Mouse (Mus musculus): Measurements from ENCODE around the gene Zbtb48.

Zbtb48 gene

DNA sequence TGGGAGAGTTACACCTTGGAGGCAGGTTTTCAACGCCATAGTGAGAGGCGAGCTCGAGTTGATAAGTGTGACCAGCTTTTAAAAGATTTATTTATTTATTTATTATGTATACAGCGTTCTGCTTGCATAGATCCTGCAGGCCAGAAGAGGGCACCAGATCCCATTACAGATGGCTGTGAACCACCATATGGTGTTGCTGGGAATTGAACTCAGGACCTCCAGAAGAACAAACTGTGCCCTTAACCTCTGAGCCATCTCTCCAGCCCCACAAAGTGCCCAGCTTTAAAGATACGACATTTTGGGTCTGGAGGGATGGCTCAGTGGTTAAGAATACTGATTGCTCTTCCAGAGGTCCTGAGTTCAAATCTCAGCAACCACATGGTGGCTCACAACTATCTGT is 1.6 kb upstream of the Zbtb48 start:
- DNase-seq (ENCODE audit: low spot score in 2 of 2) = no peak

DNA sequence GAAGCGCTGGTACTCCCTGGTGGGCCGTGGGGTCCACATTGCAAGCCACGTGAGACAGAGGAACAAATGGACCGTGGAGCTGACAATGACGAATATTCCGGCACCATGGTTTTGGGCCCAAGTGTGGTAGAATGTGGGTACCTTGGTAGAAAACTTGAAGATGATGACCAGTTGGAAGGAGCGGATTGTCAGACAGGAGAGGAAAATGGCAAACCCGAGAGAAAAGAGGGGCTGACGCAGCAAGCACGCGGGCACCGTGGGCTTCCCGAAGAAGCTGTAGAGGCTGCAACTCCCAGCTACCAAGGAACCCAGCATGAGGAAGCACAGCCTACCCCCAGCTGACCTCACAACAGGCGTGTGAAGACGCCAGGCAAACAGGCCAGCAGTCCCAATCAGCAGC is 985 bp upstream of the Zbtb48 start:
- DNase-seq (ENCODE audit: low spot score in 2 of 2) = no peak

DNA sequence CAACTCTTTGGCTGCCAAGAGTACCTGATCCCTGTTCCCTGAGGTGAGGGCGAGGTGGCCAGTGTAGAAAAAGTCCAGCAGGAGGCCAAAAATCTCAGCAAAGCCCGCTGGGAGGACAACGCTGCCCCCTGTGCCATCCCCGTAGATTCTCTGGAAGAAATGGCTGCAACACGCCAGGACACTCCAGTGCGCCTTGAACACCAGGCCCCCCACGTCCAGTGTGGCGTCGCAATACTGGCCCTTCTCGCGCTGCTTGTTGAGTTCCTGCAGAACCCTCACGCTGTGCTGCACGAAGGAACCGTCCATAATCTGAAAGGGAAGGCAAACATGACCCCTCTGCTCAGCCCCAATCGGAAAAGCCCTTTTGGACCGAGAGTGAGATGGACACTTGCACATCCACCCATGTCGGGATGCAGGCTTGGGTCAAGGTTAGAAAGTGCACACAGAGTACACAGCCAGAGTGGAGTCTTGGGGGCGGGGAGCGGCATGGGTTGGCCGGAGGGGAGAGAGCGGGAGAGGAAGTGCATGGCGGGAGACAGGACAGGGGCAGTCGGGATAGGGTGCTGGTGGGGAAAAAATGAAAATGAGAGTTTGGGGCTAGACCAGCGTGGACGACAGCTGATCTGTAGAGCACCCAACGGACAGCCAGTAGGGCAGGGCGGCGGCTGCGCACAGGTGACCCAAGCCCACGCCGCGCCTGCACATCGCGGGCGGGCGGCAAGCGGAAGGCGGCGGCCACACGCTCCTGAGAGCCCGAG is 541 bp downstream of the Zbtb48 start:
- DNase-seq (ENCODE audit: low spot score in 2 of 2) = no peak

DNA sequence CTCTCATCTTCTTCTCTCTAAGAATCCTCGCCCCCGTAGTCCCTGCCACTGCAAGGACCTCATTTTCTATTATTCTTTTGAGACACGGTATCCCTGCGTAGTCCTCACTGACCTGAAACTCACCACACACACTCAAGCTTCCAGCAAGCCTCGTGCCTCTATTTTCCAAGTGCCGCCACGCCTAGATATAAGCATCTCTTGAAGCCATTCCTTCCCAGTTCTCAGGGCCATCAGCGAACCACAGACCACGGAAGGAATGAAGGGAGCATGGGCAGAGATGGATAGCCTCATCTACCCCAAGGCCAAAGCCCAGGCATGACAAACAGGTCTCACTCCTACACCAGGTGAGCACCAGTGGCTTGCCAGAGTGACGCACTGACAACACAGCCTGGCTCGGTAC is 2.9 kb downstream of the Zbtb48 start:
- DNase-seq (ENCODE audit: low spot score in 2 of 2) = no peak

DNA sequence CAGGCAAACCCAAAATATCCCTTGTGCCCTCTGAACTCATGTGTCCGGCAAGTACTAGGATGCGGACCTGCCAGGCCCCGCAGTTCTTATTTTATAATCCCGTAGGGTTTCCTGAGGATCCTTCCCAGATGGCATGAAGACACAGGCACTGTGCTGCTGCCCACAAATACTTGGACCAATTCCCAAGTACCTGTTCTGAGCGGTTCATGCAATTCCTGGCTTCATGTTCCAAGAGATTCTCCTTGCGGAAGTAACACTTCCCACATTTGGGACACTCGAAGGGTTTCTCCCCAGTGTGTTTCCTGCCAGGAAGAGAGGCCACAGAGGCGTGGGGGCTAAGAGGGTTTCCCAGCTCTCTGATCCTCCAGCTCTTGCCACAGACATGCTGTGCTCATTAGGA is 5.0 kb downstream of the Zbtb48 start:
- no peak for DNase-seq (ENCODE audit: low spot score in 2 of 2)

DNA sequence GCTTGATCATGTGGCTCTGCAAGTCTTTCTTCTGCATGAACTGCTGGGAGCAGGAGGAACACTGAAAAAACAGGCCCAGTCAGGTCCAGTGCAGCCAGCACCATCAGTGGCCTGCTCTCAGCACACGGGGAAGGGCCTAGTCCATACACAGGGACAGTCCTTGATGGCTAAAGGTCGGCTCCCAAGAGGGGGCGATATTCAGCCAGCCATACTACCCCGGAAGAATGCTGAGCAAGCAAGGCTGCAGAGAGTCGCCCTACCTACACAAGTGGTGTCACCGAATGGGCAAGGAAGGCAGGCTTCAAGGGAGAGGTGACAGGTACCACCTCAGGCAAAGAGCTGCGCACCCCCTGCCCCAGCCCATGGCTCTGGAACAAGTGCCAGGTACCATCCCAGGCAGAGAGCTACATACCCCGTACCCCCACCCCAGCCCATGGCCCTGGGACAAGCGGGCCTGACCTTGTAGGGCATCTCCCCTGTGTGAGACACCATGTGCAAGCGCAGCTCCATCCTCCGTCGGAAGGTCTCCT is 5.8 kb downstream of the Zbtb48 start:
- no peak for DNase-seq (ENCODE audit: low spot score in 2 of 2)

DNA sequence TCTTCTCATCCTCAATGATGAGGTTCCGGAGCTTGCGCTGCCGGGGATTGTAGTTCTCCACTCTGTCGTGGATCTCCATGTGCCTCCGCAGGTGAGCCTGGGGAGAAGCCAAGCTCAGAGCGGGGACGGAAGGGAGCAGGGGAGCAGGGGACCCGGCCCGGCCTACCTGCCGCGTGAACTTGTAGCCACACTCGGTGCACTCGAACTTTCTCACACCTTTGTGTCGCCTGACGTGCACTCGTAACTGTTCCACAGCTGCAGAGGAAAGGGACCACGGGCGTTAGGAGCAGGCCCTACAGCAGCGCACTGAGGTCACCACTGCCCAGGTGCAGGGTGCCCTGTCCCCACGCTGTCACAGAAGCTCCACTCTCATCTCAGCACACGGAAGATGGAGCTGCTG is 7.4 kb downstream of the Zbtb48 start:
- DNase-seq (ENCODE audit: low spot score in 2 of 2) = no peak

DNA sequence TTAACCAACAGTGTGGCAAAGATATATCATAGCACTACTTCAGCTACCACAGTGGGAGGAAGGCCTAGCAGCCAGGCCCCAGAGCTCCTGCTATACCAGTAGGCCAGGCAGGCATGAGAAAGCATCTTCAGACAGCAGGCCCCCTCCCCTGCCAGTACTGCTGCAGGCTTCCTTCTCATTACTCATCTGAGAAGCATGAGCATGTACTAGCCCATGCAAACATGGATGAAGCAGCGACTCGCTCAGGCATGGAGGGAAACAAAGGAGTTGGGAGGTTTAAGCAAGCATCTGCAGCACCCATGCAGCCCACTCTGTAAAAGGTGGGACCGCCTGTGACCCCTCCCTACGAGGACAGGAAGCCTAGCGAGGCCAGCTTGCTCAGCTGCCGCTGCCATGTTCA is 8.4 kb downstream of the Zbtb48 start:
- DNase-seq (ENCODE audit: low spot score in 2 of 2) = no peak

DNA sequence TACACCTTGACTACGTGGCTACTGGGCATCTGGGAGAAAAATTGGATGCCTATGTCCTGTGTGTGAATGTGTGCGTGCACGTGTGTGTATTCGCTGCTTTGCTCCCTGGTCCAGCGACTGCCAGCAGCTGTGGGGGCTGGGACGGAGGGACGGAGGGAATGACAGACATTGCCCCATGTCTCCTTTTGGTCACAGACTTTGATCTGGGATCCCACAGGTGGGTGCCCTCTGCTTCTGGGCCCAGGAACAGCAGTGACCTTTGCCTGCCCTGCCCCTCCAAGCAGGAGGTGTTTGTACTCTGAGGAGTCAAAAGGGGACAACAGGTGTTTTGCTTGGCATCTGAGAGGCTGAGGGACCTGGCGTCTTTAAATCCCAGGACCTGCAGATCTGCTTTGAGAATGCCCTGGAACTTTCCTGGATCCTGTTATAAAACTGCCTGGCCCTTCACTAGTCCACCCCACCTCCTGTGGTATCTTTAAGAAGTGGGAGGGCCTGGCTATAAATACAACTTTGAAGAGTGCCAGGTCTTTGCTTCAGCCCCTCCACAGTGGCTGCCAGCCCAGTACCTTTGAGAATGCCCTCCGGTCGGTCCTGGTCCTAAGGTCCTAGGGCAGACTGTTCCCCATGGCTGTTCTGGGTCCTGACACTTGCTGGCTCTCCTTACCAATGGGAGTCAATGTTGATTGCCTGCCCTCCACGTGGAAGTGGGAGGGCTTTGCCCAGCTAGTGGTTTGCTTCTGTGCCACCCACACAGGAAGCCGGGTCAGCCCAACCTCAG is 14.2 kb downstream of the Zbtb48 start:
- no peak for DNase-seq (ENCODE audit: low spot score in 2 of 2)

DNA sequence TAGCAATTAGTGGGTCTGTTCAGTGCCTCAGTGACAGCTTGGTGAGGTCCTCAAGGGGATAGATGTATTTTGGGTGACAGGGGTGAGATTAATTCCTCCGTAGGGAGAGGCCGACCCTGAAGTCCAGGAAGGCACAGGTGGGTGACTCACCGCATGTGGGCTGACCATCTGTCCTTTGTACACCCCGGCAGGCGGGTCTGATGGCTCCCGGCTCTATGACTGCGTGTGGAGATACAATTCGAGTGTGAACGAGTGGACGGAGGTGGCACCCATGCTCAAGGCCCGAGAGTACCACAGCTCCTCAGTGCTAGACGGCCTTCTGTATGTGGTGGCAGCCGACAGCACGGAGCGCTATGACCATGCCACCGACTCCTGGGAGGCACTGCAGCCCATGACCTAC is 15.4 kb downstream of the Zbtb48 start:
- no peak for DNase-seq (ENCODE audit: low spot score in 2 of 2)

DNA sequence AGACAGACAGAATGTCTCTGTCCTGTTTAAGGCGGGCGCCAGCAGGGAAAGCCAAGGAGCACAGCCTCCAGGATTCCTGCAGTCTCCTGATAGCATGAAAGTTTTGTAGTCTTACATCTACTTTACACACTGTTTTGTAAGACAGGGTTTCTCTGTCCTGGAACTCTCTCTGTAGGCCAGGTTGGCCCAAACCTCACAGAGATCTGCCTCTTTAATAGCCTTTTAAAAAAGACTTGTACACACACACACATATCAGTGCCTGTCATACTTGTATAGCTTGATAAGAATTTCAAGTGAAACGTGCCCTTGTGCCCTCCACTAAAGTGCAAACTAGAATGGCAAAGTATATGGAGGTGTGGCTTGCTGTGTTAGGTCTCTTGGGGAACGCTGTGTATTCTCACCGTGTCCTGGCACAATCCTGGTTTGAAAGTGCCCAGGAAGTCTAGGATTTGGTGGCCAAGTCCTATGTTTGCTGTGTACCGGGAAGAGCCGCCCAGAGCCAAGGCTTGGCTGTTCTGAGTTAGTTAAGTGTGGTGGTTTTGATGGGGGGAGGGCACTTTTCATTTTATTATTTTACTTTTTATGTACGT is 16.2 kb downstream of the Zbtb48 start:
- DNase-seq (ENCODE audit: low spot score in 2 of 2) = no peak

DNA sequence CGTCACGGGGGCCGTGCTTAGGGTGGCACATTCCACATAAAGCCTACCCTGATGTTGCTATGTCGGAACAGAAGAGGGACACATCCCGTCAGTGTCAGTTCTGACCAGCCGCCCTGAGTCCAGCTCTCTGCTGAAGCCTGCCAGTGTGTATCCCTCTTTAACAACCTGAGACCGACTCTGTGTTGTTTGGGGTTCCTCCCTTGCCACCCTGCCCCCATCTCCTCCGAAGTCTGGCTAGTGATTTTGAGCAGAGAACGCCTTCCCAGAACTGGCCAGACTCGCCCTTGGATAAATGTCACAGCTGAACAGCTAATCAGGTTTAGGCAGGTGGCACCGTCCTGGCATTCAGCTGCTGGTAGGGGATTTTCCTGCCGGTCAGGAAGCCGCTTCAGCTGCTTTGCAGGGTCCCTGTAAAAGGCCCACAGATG is 16.8 kb downstream of the Zbtb48 start:
- DNase-seq (ENCODE audit: low spot score in 2 of 2) = peak; percentile 40 to 42

DNA sequence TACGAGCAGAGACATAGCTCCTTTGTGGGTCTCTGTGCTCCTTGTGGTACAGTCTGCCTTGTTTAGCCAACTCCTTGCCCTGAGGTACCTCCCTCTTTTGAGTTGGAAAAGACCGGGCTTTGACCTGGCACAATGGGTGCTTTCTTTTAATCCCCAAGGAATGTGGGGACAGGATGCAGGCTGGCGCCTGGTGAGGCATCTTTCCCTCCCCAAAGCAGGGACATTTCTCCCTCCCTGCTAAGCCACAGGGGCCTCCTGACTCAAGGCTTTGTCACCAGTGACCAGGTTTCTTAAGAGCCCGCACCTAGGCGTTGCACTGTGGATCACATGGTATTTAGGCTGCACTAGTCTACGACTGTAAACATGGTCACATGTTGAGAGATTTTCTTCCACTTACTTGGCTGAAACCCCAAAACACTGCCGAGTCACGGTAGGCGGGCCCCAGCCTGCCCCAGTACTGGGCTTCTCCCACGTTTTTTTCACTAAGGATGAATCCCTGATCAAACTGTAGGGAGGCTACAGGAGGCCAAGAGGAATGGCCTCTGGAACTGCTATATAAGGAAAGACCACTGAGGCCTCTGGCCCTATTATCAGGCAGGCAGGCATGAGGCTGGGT is 17.3 kb downstream of the Zbtb48 start:
- DNase-seq (ENCODE audit: low spot score in 2 of 2) = peak; percentile 60 to 81

DNA sequence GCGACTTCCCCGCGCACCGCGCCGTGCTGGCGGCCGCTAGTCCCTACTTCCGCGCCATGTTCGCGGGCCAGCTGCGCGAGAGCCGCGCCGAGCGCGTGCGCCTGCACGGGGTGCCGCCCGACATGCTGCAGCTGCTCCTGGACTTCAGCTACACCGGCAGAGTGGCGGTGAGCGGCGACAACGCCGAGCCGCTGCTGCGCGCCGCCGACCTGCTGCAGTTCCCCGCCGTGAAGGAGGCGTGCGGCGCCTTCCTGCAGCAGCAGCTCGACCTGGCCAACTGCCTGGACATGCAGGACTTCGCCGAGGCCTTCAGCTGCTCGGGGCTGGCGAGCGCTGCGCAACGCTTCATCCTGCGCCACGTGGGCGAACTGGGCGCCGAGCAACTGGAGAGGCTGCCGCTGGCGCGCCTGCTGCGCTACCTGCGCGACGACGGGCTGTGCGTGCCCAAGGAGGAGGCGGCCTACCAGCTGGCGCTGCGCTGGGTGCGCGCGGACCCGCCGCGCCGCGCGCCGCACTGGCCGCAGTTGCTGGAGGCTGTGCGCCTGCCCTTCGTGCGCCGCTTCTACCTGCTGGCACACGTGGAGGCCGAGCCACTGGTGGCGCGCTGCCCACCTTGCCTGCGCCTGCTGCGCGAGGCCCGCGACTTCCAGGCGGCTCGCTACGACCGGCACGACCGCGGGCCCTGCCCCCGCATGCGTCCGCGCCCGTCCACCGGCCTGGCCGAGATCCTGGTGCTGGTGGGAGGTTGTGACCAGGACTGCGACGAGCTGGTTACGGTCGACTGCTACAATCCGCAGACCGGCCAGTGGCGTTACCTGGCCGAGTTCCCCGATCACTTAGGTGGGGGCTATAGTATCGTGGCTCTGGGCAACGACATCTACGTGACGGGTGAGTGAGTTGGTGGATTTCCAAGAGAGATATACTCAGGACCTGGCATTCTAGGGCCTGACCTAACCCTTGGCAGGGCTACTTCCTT is 18.1 kb downstream of the Zbtb48 start:
- DNase-seq (ENCODE audit: low spot score in 2 of 2) = peak; percentile 47 to 51

DNA sequence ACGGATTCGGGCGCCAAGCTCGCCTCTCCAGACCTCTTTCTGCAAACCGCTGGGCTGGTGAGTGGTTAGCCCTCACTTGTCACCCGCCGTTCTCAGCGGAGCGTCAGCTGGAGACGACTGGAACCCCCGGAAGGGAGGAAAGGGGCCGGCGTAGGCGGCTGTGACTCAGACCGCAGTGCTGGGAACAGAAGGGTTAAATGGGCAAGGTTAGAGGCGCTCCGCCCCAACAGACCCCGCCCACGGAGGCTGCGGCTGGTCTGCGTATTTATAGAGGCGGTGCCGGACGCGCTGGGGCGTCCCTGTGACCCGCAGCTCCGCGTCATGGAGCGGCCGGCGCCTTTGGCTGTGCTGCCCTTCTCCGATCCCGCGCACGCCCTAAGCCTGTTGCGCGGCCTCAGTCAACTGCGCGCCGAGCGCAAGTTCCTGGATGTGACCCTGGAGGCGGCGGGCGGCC is 18.8 kb downstream of the Zbtb48 start, which contains the start of gene Klhl21:
Gene Klhl21 (plus strand): TSS at position 182 of the 454 bp plus-strand sequence.
- peak; percentile 95 for DNase-seq (ENCODE audit: low spot score in 2 of 2)

DNA sequence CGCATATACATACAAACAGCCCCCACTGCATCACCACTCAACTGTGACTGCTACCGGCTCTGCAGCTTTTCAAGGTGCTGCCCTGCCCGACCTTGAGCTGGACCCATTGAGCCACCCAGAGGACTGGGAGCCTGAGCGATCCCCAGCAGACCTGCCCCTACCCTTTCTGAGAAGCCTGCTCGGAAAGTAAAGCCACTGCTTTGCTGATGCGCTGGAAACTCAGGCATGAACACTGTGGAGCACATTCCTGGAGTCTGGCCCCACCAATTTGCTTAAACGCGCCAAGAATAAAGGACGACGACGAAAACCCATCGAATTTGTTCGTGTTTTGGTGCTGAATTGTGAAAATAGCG is 19.3 kb downstream of the Zbtb48 start:
- DNase-seq (ENCODE audit: low spot score in 2 of 2) = no peak

DNA sequence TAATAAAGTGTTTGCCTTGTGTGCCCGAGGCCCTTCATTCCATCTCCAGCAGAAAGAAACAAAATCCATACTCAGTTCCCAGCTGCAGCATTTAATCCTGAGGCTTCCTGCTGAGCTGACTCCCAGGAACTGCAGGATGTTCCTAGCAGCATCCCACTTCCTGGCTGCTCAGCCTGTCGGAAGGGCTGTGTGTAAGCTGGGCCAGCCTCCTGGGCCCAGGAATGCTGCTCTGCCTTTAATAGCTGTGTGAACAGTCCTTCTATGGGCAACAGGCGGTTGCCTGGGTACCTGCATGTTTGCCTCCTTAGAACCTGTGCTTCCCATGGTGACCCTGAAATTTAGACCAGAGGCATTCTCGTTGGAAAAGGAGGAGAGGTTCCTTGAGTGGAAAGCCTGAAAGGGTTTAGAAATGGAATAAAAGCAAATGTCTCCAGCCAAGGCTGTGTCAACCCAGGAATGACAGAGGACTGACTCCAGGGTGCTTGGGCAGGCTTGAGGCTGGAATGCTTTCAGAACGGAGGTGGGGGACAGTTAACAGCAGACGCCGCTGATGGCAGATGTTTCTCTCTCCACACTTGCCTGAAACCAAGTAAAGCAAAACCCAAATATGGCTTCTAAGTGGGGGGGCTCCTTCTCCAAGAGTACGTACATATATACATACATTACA is 19.9 kb downstream of the Zbtb48 start:
- peak in 1 of 2 experiments; percentile 33 for DNase-seq (ENCODE audit: low spot score in 2 of 2)

DNA sequence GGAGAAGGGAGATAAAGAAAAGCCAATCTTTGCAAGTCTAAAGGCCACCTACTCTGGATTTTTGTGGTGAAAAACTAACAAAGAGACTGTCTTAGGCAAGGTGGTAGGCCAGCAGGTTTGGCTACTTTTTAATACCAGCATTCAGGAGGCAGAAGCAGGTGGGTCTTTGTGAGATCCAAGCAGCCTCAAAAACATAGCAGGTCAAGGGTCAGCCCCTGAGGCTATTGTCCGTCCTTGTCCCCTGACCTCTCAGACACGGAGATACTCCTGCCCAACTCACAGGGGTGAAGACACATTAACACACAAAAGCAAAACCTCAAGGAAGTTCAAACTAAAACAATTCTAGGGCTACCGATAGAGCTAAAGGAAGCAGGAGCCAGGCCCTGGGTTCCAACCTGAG is 20.7 kb downstream of the Zbtb48 start:
- DNase-seq (ENCODE audit: low spot score in 2 of 2) = no peak

DNA sequence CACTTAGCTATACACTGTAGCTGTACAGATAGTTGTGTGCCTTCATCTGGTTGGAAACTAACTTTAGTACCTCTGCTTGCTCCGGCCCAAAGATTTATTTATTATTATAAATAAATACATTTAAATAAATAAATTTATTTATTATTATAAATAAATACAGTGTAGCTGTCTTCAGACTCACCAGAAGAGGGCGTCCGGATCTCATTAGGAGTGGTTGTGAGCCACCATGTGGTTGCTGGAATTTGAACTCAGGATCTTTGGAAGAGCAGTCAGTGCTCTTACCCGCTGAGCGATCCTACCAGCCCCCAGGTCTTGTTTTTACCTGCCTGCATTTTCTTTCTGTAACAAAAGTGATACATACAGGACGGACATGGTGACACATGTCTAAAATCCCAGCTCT is 21.3 kb downstream of the Zbtb48 start:
- DNase-seq (ENCODE audit: low spot score in 2 of 2) = no peak

DNA sequence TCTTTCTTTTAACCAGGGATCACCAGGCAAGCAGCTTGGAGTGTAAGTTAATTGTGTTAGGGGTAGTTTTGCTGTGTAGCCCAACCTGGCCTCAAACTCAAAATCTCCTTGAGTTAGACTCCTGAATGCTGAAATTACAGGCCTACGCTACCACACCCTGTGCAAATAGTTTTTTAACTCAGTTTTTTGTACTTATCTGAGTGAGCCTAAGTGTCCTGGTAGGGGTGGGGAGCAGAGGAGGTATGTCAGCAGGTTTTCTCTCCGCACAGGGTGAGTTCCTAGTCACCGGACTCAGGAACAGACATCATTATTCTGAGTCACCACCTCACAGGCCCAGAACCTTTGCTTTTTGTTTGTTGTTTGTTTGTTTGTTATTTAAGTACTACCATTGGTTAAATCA is 25.4 kb downstream of the Zbtb48 start:
- DNase-seq (ENCODE audit: low spot score in 2 of 2) = no peak
